Mouse (Mus musculus): Measurements from ENCODE around the gene Ctcfl. TPM values are rescaled to one million over a fixed set of nuclear protein-coding genes. Genes with fewer than 3 reads are reported as not detected.
"Not testable (repeated sequence)": the region's sequence is repeated elsewhere in the genome, so short reads cannot be mapped to it uniquely, and the experiment has no call there.

The Ctcfl gene
- total RNA-seq, 2 experiments from 2014 or later = not detected

DNA sequence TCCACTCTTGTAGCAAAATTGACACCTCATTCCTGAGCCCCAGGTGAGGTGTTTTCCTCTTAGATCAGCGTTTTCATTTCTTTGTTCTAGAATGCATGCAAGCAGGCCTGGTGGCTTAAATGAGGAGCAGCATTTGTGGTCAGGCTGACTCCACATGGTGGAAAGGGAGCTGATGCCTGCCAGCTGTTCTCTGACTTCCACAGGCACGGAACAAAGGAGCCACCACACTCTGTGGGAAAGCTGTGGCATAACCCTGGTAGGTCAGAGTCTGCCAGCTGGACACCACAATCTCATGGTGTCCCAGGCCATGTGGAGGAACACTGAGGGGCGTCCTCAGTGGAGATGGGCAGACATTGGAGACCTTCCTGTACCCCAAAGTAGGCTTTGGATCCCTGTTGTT, 26.5 kb upstream of the Ctcfl start:
- no peak for DNase-seq
- intact Hi-C loops (cut with DNase I) = no loop called here

- intact Hi-C loops (cut with DNase I) = no loop called here
- DNase-seq = no peak
These were observed 24.3 kb upstream of the Ctcfl start for GRCm38 (mm10) chr2:173143611-173144010.

GRCm38 (mm10) chr2:173138323-173139239, 19.3 kb upstream of the Ctcfl start:
- no peak for DNase-seq
- intact Hi-C loops (cut with DNase I) = no loop called here

- DNase-seq = no peak
- intact Hi-C loops (cut with DNase I) = no loop called here
These were observed 15.4 kb upstream of the Ctcfl start for GRCm38 (mm10) chr2:173134695-173135094.

DNA sequence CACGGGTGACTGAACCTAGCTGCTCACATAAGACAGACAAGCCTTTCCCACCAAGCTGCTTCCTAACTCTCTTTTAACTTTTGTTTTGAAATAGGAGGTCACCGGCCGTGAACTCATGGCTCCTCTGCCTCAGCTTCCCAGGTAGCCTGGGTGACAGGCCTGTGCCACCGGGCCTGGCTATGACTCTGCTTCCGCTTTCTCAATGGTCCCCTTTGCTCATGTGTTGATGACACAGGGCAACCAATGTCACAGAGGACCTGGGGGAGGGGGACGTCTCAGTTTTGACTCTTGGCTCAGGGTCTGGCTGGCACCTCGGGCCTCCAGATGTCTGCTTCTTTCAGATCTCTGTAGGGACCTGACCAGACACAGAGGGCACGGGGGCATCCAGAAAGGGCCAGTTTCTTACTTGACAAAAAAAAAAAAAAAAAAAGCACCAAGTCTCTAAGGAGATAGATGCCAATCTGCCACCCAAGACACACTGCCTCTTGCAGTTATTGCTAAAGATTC, 13.5 kb upstream of the Ctcfl start:
- DNase-seq = no peak
- intact Hi-C loops (cut with DNase I) = no loop called here

GRCm38 (mm10) chr2:173132262-173132661, 12.9 kb upstream of the Ctcfl start:
- no peak for DNase-seq
- intact Hi-C loops (cut with DNase I) = no loop called here

DNA sequence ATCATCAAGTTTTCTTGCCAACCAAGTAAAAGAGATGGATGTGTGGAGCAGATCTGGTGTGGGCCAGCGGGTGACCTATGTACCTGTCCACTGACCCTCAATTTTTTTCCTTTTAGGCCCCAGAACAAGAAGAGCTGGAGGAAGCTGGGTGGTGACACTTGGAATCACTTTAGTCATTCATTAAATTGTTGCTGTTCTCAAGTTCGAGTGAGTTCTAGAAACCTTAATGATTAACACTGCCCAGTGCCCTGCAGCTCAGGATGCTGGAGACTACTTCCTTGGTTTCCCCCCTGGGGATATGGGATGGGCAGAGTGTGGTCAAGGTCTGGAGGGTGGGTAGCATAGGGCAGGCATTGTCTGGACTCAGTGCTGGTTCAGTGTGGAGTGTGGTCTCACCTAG, 9.8 kb upstream of the Ctcfl start:
- DNase-seq = no peak
- intact Hi-C loops (cut with DNase I) = no loop called here

DNA sequence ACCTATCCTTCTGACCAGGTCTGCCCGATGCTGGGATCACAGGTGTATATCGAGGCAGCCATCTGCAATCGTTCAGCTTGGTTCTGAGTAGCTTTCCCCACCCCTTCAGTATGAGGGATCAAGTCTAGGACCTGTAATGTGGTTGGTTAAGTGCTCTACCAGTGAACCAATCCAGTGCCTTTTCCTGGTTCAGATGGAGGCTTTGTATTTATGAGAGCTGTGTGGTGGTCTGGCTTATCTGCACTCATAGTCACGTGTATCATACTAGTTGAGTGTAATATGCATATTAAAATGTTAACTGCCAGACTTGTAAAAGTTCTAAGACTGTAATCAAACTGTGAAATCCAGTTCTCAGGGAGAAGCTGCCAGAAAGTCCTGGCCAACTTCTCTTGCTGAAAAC, 7.1 kb upstream of the Ctcfl start:
- intact Hi-C loops (cut with DNase I) = no loop called here
- no peak for DNase-seq

DNA sequence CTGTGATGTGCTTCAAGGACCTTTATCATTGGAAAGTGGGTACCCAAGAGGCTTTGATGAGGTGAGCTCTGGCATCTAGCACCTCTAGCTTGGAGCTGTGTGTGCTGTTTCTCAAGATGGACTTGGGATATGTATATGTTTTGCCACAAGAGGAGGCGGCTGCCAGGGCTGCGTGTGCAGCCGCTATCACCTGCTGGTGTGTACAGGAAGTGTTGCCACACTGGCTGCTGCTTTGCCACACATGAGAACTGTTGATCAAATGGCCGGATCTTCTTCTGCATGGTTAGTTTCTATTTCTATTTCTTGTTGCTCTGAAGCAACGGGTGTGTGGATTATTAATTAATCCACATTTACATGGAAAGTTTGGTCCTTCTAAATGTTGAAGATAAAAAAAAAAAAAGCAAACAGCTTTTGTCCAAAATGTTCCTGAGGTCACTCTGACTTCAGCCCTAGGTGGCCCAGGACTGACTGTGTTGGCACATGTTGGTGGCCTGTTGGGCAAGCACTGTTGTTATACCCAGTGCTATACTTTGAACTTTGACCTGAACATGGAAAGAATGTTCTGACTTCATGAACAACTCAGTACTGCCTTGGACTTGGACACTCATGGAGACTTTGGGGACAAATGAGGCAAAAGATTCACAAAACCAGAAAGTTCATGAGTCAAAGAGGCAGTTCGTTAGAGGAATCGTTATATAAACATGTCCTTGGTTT, 4.9 kb upstream of the Ctcfl start:
- intact Hi-C loops (cut with DNase I) = no loop called here
- no peak for DNase-seq

DNA sequence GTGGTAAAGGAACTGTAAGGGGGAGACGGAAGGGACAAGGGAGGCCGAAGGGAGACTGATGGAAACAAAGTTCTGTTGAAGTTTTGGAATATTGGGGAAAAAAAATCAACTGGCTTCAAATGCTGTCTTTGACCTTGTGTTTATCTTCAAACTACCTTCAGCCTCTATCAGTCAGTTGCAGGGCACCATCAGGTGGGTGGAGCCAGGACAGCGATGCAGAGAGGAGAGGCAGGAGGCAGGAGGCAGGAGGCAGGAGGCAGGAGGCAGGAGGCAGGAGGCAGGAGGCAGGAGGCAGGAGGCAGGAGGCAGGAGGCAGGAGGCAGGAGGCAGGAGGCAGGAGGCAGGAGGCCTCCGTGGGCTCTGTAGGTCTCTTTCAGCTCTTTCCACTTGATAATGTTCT, 792 bp upstream of the Ctcfl start:
- DNase-seq; intact Hi-C loops (cut with DNase I): not testable (repeated sequence)

DNA sequence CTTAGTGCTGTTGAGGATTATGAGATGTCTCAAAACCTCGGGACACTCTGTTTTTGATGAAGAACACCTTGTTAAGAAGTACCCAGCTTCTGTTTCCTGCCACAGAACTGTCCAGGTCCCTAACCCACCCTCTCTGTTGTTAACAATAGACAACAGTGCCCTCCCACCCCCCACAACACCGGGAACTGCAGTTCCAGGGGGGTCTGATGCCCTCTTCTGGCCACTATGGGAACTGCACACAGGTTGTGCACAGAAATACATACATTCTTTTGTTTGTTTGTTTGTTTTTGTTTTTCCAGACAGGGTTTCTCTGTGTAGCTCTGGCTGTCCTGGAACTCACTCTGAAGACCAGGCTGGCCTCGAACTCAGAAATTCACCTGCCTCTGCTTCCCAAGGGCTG, 5.5 kb downstream of the Ctcfl start:
- intact Hi-C loops (cut with DNase I); DNase-seq: not testable (repeated sequence)

- intact Hi-C loops (cut with DNase I) = no loop called here
- no peak for DNase-seq
These were observed 8.8 kb downstream of the Ctcfl start for GRCm38 (mm10) chr2:173110571-173110970.

DNA sequence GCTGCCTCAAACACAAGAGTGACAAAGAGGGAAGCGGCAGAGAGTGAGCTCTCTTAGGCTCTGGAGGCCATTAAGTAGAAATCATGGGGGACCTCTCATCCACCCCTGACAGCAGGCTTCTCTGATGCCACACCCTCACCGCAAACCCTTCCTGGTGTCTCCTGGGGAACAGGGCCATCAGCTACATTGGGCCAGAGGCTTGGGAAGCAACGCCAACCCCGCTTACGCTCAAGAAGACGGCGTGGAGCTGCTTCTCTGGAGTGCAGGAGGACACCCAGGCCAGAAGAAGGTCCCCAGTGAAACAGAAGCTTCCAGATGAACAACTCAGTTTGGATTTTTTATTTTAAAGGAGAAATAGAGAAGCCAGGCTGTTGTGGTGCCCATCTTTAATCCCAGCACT, 9.8 kb downstream of the Ctcfl start:
- no peak for DNase-seq
- intact Hi-C loops (cut with DNase I) = no loop called here

DNA sequence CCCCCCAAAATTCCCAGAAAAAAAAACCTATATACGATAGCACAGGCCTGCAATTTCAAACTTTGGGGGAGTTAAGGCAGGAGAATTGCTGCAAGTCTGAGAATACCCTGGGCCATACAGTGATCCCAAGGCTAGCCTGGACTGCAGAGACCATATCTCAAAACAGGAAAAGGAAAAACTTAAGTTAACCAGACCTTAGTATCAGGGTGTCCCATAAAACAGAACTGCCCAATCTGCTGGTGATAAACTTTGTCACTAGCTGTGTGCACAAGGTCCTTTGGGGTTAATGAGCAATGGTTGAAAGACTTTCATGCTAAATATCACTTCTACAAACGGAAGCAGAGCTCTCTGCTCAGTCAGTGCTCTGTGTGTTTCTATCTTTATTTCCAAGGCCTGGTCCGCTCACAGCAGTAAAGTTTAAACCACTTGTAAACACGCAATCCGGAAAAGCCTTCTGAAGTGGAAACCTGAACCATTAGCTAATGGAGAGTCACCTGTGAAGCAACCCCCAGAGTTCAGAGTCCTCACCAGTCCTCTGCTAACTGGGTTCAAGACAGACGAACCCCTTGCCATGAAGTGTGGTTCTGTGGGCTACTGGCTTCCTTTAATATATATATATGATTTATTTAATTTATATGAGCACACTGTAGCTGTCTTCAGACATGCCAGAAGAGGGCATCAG, 10.7 kb downstream of the Ctcfl start:
- DNase-seq = no peak
- intact Hi-C loops (cut with DNase I) = no loop called here

DNA sequence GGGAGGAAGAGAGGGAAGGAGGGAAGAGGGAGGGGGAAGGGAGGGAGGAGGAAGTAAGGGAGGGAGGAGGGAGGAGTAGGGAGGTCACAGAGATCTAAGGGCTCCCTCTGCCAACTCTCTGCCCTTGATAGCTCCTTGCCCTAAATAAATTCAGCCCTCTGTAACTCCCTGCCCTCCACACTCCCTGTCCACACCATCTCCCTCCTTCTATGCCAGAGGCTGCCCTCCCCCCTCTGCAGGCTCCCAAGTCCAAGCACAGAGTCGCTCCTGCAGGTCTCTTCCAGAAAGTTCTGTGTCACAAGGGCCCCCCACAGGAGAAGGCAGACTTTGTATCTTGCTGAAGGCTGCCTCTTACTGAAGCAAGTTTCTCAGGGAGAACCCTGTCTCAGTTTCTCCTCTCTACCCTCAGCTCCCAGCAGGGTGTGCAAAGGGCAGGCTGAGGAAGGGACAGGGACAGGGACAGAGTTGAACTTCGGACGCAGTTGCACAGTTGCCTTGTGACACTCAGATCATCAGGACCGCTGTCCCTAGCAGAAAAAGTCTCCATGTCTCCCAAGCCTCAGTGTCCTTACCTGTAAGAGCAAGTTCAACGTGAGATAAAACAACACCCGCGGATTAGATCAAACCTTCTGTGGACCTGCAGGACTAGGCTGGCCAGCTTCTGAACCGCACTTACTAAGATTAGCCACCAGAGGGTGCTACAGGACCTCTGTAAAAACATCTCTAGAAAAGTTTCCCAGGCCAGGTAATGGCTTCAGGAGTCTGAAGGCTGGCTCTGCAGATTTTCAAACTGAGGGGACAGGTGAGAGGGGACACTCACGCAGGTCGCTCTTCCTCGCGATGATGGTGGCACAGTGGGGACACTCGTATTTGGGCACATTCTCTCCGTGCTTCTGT, 12.2 kb downstream of the Ctcfl start:
- peak; percentile 55 for DNase-seq
- intact Hi-C loops (cut with DNase I) = loop anchor here (1.0 to 2.0 kb wide), 2 partner anchors 76 to 456 kb away; no protein-coding TSS in a partner anchor

DNA sequence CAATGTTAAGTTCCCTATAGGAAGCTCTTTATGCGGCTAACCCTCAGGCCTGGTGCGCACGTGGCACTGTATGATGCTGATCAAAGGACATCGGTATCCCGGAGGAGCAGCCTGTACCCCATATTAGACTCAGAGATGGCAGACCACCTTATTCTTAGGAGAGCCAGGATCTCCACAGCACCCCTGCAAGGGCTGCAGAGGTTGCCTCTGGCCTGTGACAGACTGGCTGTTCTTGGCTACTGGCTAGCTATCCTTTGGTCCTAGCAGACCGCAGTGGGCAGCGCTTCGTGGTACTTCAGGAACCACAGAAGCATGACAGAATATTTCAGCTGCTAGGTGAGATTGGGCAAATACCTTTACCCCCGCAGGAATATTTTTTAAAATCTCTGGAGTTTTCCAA, 12.9 kb downstream of the Ctcfl start:
- intact Hi-C loops (cut with DNase I) = loop anchor here (2.0 kb wide), 1 partner anchor 456 kb away; no protein-coding TSS in a partner anchor

DNA sequence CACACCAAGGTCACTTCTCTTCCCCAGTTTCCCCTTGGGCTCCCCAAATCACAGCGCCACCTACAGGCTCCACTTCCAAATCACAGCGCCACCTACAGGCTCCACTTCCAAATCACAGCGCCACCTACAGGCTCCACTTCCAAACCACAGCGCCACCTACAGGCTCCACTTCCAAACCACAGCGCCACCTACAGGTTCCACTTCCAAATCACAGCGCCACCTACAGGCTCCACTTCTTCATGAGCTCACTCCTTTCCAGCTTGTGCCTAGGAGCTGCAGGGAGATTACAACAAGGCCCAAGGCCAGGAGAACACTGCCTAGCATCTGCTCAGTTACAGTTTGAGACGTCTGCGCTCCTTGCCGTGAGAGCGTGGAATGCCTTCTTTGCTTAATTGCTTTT, 22.0 kb downstream of the Ctcfl start:
- intact Hi-C loops (cut with DNase I); DNase-seq: not testable (repeated sequence)

More for the DNA sequence above, 12.9 kb downstream of the Ctcfl start:
- DNase-seq = no peak

- intact Hi-C loops (cut with DNase I) = loop anchor here (5.0 kb wide), 2 partner anchors 87 to 612 kb away; partner anchors contain the start of gene Rae1
- peak; percentile 84 for DNase-seq
These were observed 29.9 kb downstream of the Ctcfl start for GRCm38 (mm10) chr2:173089437-173089836.

GRCm38 (mm10) chr2:173087405-173087804, 31.9 kb downstream of the Ctcfl start:
- no peak for DNase-seq
- intact Hi-C loops (cut with DNase I) = loop anchor here (5.0 kb wide), 2 partner anchors 85 to 610 kb away; partner anchors contain the start of gene Rae1

DNA sequence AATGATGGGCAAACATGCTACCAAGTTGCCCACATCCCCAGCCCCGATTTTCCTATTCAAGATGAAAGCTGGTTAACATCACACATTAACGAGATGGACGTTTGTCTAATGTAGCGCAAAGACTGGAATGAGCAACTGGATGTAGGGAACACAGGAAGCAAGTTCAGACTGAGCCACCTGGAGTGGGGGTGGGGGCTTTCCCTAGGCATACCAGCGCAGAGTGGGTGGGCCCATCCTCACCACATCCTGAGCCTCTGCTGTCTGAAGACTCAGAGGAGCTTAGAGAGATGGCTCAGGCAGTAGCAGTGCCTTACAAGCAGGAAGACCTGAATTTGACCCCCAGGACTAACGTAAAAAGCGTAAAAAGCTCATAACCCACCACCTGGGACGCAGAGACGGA, 33.6 kb downstream of the Ctcfl start:
- no peak for DNase-seq
- intact Hi-C loops (cut with DNase I) = loop anchor here (5.0 kb wide), 2 partner anchors 83 to 608 kb away; partner anchors contain the start of gene Rae1

All from left cerebral cortex, postnatal 4 days (tissue).